Mouse (Mus musculus) liver, embryonic 14.5 days (tissue): ENCODE measurements around the gene Clec14a. TPM values are rescaled to one million over a fixed set of nuclear protein-coding genes. Genes with fewer than 3 reads are reported as not detected.

Experiments
- ATAC-seq: fragments of 200-750 bp; cut with Nextera tagmentation; 2 replicates; pipeline ENCODE4 v1.8.0; 2017; ENCODE audit warnings: moderate number of reproducible peaks, mild to moderate bottlenecking, moderate library complexity; ENCODE audit not compliant: insufficient read depth
- DNase-seq, 3 experiments: peaks; one replicate each; pipeline ENCODE4 v3.0.0-alpha.2; 2012 to 2013; ENCODE audit warnings: low read depth in 3 of 3, low spot score in 3 of 3
- H3K27ac ChIP-seq: fragments of 300-500 bp; sonication (generic); 2 replicates; pipeline ENCODE4 v1.5.1; 2014; ENCODE audit warnings: moderate library complexity, mild to moderate bottlenecking, control low read depth, inconsistent platforms
- H3K27me3 ChIP-seq: fragments of 300-500 bp; sonication (generic); 2 replicates; pipeline ENCODE4 v1.6.1; 2014; ENCODE audit warnings: mild to moderate bottlenecking, low read length, moderate library complexity; ENCODE audit not compliant: control insufficient read depth, insufficient read depth
- H3K36me3 ChIP-seq: fragments of 300-500 bp; sonication (generic); replicated peaks from 2 replicates; pipeline ENCODE4 v1.6.1; 2014; ENCODE audit warnings: low read depth; ENCODE audit not compliant: control insufficient read depth, insufficient read depth
- H3K4me1 ChIP-seq, 2 experiments: fragments of 200-500 bp in 1 of 2; fragments of 300-500 bp in 1 of 2; sonication (generic) in 1 of 2; replicated peaks; 2 replicates each; pipeline ENCODE4 v1.6.1; 2012 to 2014; ENCODE audit warnings: antibody characterized with exemption in 1 of 2, inconsistent platforms in 1 of 2, low read length in 1 of 2; ENCODE audit not compliant: control insufficient read depth in 2 of 2, insufficient read depth in 2 of 2
- H3K4me2 ChIP-seq: fragments of 300-500 bp; sonication (generic); 2 replicates; pipeline ENCODE4 v1.6.1; 2014; ENCODE audit warnings: low read depth, mild to moderate bottlenecking, control low read depth, moderate library complexity
- H3K4me3 ChIP-seq, 2 experiments: fragments of 200-500 bp in 1 of 2; fragments of 300-500 bp in 1 of 2; sonication (generic) in 1 of 2; 2 replicates each; pipeline ENCODE4 v1.5.1; 2012 to 2014; ENCODE audit warnings: low read depth in 2 of 2, low read length in 2 of 2, mild to moderate bottlenecking in 2 of 2, control low read depth in 1 of 2, inconsistent platforms in 1 of 2, moderate library complexity in 1 of 2; ENCODE audit not compliant: insufficient read depth in 1 of 2
- H3K9ac ChIP-seq: fragments of 300-500 bp; sonication (generic); replicated peaks from 2 replicates; pipeline ENCODE4 v1.6.1; 2014; ENCODE audit warnings: mild to moderate bottlenecking, control low read depth, moderate library complexity
- H3K9me3 ChIP-seq: fragments of 300-500 bp; sonication (generic); 2 replicates; pipeline ENCODE4 v1.6.1; 2016; ENCODE audit warnings: low read length, mixed read lengths; ENCODE audit not compliant: control insufficient read depth
- CTCF ChIP-seq: IDR thresholded peaks from 2 replicates; pipeline ENCODE4 v1.5.1; 2016; ENCODE audit warnings: antibody characterized with exemption, low read depth, control low read depth
- EP300 ChIP-seq: IDR thresholded peaks from 2 replicates; pipeline ENCODE4 v1.6.1; 2016; ENCODE audit warnings: antibody characterized with exemption, low read depth
- WGBS: fragments of 180-500 bp; shearing (Covaris S2); extraction: QIAGEN DNeasy Blood & Tissue Kit; methylation state at CpG from one replicate; pipeline ENCODE4 v1.1.7; 2014; ENCODE audit not compliant: insufficient replicate concordance; 5-methylcytosine and 5-hydroxymethylcytosine counted together
- polyA plus RNA-seq, 2 experiments: library from polyadenylated mRNA; depleted of rRNA in 1 of 2; stranded (reverse) in 1 of 2; unstranded in 1 of 2; fragments of >200 nt; fragmentation: Nextera tagmentation in 1 of 2; extraction: Ambion mirVana in 1 of 2; gene quantifications; 2 replicates each; pipeline versions ENCODE4 v1.2.1 to v1.2.3; 2012 to 2014

Clec14a gene
- polyA plus RNA-seq, 2 experiments, result 2.6 to 5.4 TPM

DNA sequence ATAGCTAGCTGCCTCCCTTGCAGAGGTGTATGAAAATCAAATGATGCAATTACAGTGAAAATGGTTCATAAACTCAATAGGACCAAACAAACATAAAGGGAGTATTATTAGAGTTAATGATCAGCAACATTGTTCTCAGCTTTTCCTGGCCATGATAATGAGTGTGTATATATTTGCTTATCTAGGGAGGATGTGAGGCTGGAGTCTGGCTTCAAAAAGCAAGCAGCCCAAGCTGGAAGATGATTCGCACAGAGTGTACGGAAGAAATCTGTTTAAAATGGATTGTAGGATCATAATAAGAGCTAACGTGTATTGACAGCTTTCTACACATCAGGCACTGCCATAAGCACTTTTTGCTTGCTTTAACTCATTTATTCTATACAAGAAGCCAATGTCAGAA lies 16.8 kb upstream of the Clec14a start:
- WGBS, result 70% methylated on average over 3 of the region's 3 CpGs
- no peak overlapping the region for H3K27ac ChIP-seq
- TF ChIP-seq CTCF (no peak), EP300 (no peak)
- no peaks in the 10 kb centered on the region for H3K4me1 ChIP-seq
- H3K36me3 ChIP-seq, result no peaks in the 10 kb centered on the region
- DNase-seq (no peak), ATAC-seq (no peak)
- no peak overlapping the region for H3K4me3 ChIP-seq
- no peaks in the 10 kb centered on the region for H3K27me3 ChIP-seq
- no peak overlapping the region for H3K9ac ChIP-seq
- no peak overlapping the region for H3K4me2 ChIP-seq
- H3K9me3 ChIP-seq, result no peaks in the 10 kb centered on the region

DNA sequence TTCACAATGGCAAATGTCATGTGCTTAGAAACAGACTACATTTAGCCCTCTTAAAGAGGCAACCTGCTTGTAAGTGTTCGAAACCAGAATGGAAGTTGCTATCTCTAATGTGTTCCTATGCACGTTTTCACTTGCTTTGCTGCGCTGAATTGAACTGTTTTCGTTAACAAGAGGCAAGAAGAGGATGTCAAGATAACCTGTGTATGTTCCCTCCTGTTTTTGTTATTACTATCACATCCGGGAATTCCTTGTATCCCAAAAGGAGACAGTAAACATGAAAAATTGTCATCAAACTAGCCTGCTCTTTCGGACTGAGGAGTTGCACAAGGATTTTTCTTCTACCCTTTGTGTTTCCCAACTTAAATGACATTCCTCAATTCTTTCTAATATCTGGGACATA lies 1.4 kb upstream of the Clec14a start:
- no peaks in the 10 kb centered on the region for H3K4me1 ChIP-seq
- no peaks in the 10 kb centered on the region; the same call in 1 of the 2 replicates for H3K27me3 ChIP-seq
- no peak overlapping the region for H3K4me3 ChIP-seq
- TF ChIP-seq CTCF (no peak), EP300 (no peak)
- no peak overlapping the region for H3K4me2 ChIP-seq
- no peak overlapping the region for H3K9ac ChIP-seq
- H3K9me3 ChIP-seq, result no peaks in the 10 kb centered on the region
- H3K27ac ChIP-seq, result no peak overlapping the region
- WGBS, result 50% methylated on average over 6 of the region's 6 CpGs
- ATAC-seq, result no peak
- no peak for DNase-seq
- no peaks in the 10 kb centered on the region for H3K36me3 ChIP-seq

DNA sequence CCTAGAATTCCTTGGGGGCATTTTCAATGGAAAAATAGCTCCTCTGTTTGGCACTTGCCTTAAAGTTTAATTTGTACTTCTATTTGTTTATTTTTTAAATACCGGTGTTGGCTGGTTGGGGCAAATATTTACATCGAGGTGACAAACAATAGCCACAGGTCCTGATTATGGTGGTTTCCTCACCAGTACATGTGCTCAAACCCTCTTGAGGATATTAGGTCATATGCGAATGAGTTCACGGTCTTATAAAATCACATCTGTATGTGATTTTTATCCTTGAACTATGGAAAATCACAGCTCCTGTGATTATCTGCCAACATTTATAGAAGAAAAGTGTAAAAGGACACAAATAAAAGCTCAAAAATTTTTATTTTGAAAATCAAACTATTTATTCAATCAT lies 415 bp upstream of the Clec14a start:
- Histone ChIP-seq H3K9me3 (no peaks in the 10 kb centered on the region), H3K4me2 (no peak overlapping the region), H3K36me3 (no peaks in the 10 kb centered on the region), H3K4me1 (no peaks in the 10 kb centered on the region), H3K27me3 (no peaks in the 10 kb centered on the region; the same call in 1 of the 2 replicates), H3K27ac (no peak overlapping the region), H3K4me3 (no peak overlapping the region), H3K9ac (no peak overlapping the region)
- 51% methylated on average over 4 of the region's 4 CpGs for WGBS
- DNase-seq, result no peak
- TF ChIP-seq EP300 (no peak), CTCF (no peak)
- no peak for ATAC-seq

DNA sequence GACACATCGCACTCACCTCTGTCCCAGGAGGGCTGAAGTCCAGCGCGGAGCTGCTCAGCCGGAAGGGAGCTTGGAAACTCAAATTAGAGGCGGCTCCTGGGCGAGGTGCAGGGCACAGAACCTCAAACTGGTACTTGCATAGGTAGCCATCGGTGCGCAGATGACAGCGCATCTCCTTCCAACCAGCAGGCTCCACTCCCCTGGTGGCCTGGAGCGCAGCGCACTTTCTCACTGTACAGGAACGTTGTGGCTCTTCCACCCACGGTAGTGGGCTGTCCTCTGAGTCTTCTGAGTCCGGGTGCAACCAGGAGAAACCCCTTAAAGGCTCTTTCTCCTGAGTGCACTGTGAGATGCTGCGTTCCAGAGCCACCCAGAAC lies 916 bp downstream of the Clec14a start:
- H3K27ac ChIP-seq, result no peak overlapping the region
- 0 out of 2 replicates have a peak, but pooled peaks have one; percentile 8 for ATAC-seq
- TF ChIP-seq CTCF, result no peak
- TF ChIP-seq EP300, result no peak
- no peaks in the 10 kb centered on the region for H3K36me3 ChIP-seq
- H3K4me3 ChIP-seq, result peak overlapping the region; percentile 32 to 40
- no peaks in the 10 kb centered on the region for H3K9me3 ChIP-seq
- no peak for DNase-seq
- H3K27me3 ChIP-seq, result no peaks in the 10 kb centered on the region; the same call in 1 of the 2 replicates
- H3K4me1 ChIP-seq, result no peaks in the 10 kb centered on the region
- H3K4me2 ChIP-seq, result peak overlapping the region; percentile 46
- no peak overlapping the region for H3K9ac ChIP-seq
- WGBS, result 2% methylated on average over 15 of the region's 15 CpGs

DNA sequence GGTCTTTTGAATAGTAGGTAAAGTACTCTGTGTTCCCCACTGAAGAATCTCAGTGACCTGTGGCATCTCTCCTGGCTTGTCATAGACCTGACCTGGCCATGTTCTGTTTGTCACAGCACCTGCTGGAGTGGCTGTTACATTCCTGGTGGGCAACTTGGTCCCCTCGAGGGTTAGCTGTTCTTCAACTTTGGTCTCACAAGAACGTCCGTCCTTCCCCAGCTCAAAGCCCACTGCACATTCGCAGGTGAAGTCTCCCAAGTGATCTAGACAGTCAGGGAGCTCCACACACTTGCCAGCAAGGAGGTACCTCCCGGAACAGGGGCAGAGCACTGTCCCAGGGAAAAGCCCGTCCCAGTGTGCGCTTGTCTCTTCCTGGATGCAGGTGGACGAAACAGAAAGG lies 1.3 kb downstream of the Clec14a start:
- 17% methylated on average over 8 of the region's 8 CpGs for WGBS
- Histone ChIP-seq H3K27me3 (no peaks in the 10 kb centered on the region; the same call in 1 of the 2 replicates), H3K27ac (no peak overlapping the region), H3K9ac (no peak overlapping the region), H3K4me3 (peak overlapping the region; percentile 32 to 40), H3K36me3 (no peaks in the 10 kb centered on the region), H3K9me3 (no peaks in the 10 kb centered on the region), H3K4me2 (peak overlapping the region; percentile 46), H3K4me1 (no peaks in the 10 kb centered on the region)
- TF ChIP-seq EP300 (no peak), CTCF (no peak)
- no peak for ATAC-seq
- no peak for DNase-seq
